ENCODE assay signal across 13 mouse cellular contexts in genomic region chr10:26358231-26358630, GRCm38 (mm10). TPM values are rescaled to one million over a fixed set of nuclear protein-coding genes. Genes with fewer than 3 reads are reported as not detected.
A peak's percentile ranks its signal among the peaks of the same experiment; 100 is the strongest.
DNase-seq lines count a peak whose midpoint lies in the region; ATAC-seq lines count a peak whose summit lies in the region.
"Had no signal": no experiment of that assay in that cellular context is flagged by ENCODE, and none has a peak within 500 bp of the region (broad histone marks: within the 10 kb centered on the region; RNA-seq: fewer than 3 reads in every experiment).

No protein-coding gene starts in this region.

- DNase-seq in layer of hippocampus, adult 9-11 months = peak; percentile 13
- DNase-seq in layer of hippocampus, postnatal 36 days = no peak
- peak; percentile 72 for DNase-seq in NIH3T3 (ENCODE audit: low read depth)
- DNase-seq in adrenal gland, postnatal 36 days = peak; percentile 48 to 73
- peak; percentile 31 for DNase-seq in right cerebral cortex, postnatal 25 days
- no peak for DNase-seq in gastrocnemius, postnatal 25 days
- DNase-seq: cerebellum, adult 18-20 months; gastrocnemius, postnatal 10 days; kidney, adult 18-20 months; kidney, postnatal 14 days; liver, embryonic 13.5 days; midbrain, embryonic 14.5 days had no signal

- ATAC-seq in cerebellum, adult (ENCODE audit: insufficient number of reproducible peaks, low FRiP score, low TSS enrichment) = no peak

RNA-seq across cellular contexts. Expression of gene L3mbtl3, which starts 17.5 kb away (rescaled TPM):
- 10 to 100 TPM; 19.4 to 21.7 TPM for total RNA-seq in layer of hippocampus, postnatal 36 days (2021)
- 10 to 100 TPM; 11.8 to 17.9 TPM for total RNA-seq in adrenal gland, postnatal 36 days (2021)
- total RNA-seq in gastrocnemius, postnatal 25 days (2021) = 1 to 10 TPM; 5.8 to 7.7 TPM

Comparison
In these comparisons a context has a peak if more than half of its experiments do, and no peak if none do; other contexts are left out.
1. DNase-seq: peak in layer of hippocampus, adult 9-11 months (single experiment), NIH3T3 (single experiment), adrenal gland, postnatal 36 days (2 of 2) and right cerebral cortex, postnatal 25 days (single experiment); none in layer of hippocampus, postnatal 36 days (0 of 2) and gastrocnemius, postnatal 25 days (single experiment).